Mouse (Mus musculus): ENCODE measurements at regions not wholly inside any gene's neighbourhood (a gene's known extent, or its start where the extent isn't known, plus 50 kb on each side); places are given as distances from the start of the nearest gene placed in this dataset.

DNA sequence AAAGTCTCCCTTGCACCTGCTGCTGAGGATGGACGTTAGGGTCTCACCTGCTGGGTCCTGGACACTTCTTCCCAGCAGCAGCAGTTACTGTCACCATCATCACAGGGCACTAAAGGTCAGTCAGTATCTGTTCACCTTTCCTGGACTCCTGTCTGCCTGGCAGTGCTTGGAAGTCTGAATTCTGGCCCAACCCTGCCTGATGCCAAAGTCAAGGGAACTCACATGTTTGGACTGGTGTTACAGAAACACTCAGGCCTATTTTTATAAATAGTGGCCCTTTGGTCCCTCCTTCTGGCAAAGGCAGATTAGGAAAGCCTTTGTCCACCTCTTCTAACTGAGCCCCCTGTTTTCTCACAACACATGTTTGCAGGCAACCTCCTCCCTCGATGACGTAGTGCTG is 126.2 kb upstream of the Adamts16 start:
- no peak for TF ChIP-seq POLR2A (IDR thresholded peaks at IDR 0.05; ENCODE audit: low read depth, low read length)
- TF ChIP-seq HCFC1 (IDR thresholded peaks at IDR 0.05; ENCODE audit: low read depth, low read length): no peak
- TF ChIP-seq ZNF384 (IDR thresholded peaks at IDR 0.05; ENCODE audit: low read depth, low read length): no peak

Measured in CH12.LX (cell line).